Mouse (Mus musculus) hindbrain, embryonic 15.5 days (tissue): ENCODE measurements around the gene Med12l. TPM values are rescaled to one million over a fixed set of nuclear protein-coding genes. Genes with fewer than 3 reads are reported as not detected.
A peak's percentile ranks its signal among the peaks of the same experiment; 100 is the strongest.
"Not testable (repeated sequence)": the region's sequence is repeated elsewhere in the genome, so short reads cannot be mapped to it uniquely, and the experiment has no call there.

Experiments
- ATAC-seq: fragments of 200-750 bp; cut with Nextera tagmentation; 2 replicates; pipeline ENCODE4 v1.8.0; 2017; ENCODE audit warnings: low read depth, moderate number of reproducible peaks, moderate TSS enrichment; ENCODE audit not compliant: low FRiP score
- H3K27ac ChIP-seq: fragments of 300-500 bp; sonication (generic); replicated peaks from 2 replicates; pipeline ENCODE4 v1.5.1; 2015; ENCODE audit warnings: mild to moderate bottlenecking, inconsistent platforms
- H3K27me3 ChIP-seq: fragments of 300-500 bp; sonication (generic); 2 replicates; pipeline ENCODE4 v1.6.1; 2015; ENCODE audit warnings: control low read depth, inconsistent platforms
- H3K36me3 ChIP-seq: fragments of 300-500 bp; sonication (generic); 2 replicates; pipeline ENCODE4 v1.6.1; 2015; ENCODE audit warnings: control low read depth, inconsistent platforms
- H3K4me1 ChIP-seq: fragments of 300-500 bp; sonication (generic); replicated peaks from 2 replicates; pipeline ENCODE4 v1.6.1; 2015; ENCODE audit warnings: control low read depth, inconsistent platforms
- H3K4me2 ChIP-seq: fragments of 300-500 bp; sonication (generic); 2 replicates; pipeline ENCODE4 v1.6.1; 2015; ENCODE audit warnings: moderate library complexity, mild to moderate bottlenecking, inconsistent platforms
- H3K4me3 ChIP-seq: fragments of 300-500 bp; sonication (generic); 2 replicates; pipeline ENCODE4 v1.5.1; 2015; ENCODE audit warnings: mild to moderate bottlenecking, inconsistent platforms
- H3K9ac ChIP-seq: fragments of 300-500 bp; sonication (generic); 2 replicates; pipeline ENCODE4 v1.6.1; 2015; ENCODE audit warnings: inconsistent platforms
- H3K9me3 ChIP-seq: fragments of 300-500 bp; sonication (generic); 2 replicates; pipeline ENCODE4 v1.6.1; 2016; ENCODE audit warnings: control low read depth, inconsistent platforms
- WGBS: fragments of 180-500 bp; shearing (Covaris S2); methylation state at CpG from one replicate; pipeline ENCODE4 v1.1.7; 2015; 5-methylcytosine and 5-hydroxymethylcytosine counted together
- polyA plus RNA-seq: library from polyadenylated mRNA; unstranded; fragments of >200 nt; fragmentation: Nextera tagmentation; extraction: Ambion mirVana; gene quantifications from 2 replicates; pipeline ENCODE4 v1.2.1, GENCODE M21; 2015

The Med12l gene
- polyA plus RNA-seq, 1 experiment from 2014 or later = 4.2 TPM

DNA sequence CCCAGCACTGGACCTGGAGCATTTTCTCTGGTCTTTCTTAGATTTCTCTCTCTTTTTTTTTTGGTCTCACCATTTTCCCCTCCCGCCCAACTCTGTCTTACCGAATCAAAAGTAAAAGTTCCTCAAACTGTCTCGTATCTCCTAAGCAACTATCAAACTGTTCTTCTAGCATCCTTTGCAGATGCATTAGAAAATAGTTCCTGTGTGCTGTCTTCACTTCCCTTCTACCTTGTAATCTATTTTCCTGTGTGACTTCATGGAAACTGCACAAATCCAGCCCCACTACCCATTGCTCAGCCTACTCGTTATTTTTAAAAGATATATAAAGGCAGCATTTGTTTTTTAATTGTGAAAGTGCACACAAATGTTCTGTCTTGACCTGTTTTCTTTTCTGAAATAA, 126.3 kb downstream of the Med12l start:
- ATAC-seq = no peak
- H3K27me3 ChIP-seq = no peaks in the 10 kb centered on the region
- H3K36me3 ChIP-seq = no peaks in the 10 kb centered on the region
- no peak overlapping the region for H3K4me2 ChIP-seq
- no peaks in the 10 kb centered on the region for H3K4me1 ChIP-seq
- no peak overlapping the region for H3K9ac ChIP-seq
- no peak overlapping the region for H3K27ac ChIP-seq
- WGBS = 85% methylated on average over 4 of the region's 4 CpGs
- no peaks in the 10 kb centered on the region for H3K9me3 ChIP-seq
- H3K4me3 ChIP-seq = no peak overlapping the region

DNA sequence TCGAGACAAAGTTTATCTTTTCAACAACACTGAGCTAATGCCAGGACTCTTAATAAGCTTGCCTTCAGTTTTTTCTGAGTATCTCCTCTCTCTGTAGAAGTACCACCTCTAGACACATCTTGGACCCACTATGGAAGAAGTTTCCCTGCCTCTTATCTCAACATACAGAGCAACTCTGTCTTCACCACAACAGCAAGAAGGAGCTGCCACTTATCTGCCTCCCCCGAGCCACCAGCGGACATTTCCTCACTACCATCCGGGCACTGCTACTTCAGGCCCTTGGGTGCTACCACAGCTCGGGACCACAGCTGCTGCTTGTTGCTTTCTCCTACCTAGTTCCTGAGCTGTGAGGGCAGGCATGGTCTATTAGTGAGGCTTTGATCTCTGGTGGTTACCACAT, 127.6 kb downstream of the Med12l start:
- H3K4me1 ChIP-seq = no peaks in the 10 kb centered on the region
- no peak overlapping the region for H3K27ac ChIP-seq
- no peak overlapping the region for H3K4me3 ChIP-seq
- no peaks in the 10 kb centered on the region for H3K27me3 ChIP-seq
- WGBS = 92% methylated on average over 5 of the region's 5 CpGs
- H3K36me3 ChIP-seq = no peaks in the 10 kb centered on the region
- H3K4me2 ChIP-seq = no peak overlapping the region
- no peak for ATAC-seq
- H3K9ac ChIP-seq = no peak overlapping the region
- no peaks in the 10 kb centered on the region for H3K9me3 ChIP-seq

DNA sequence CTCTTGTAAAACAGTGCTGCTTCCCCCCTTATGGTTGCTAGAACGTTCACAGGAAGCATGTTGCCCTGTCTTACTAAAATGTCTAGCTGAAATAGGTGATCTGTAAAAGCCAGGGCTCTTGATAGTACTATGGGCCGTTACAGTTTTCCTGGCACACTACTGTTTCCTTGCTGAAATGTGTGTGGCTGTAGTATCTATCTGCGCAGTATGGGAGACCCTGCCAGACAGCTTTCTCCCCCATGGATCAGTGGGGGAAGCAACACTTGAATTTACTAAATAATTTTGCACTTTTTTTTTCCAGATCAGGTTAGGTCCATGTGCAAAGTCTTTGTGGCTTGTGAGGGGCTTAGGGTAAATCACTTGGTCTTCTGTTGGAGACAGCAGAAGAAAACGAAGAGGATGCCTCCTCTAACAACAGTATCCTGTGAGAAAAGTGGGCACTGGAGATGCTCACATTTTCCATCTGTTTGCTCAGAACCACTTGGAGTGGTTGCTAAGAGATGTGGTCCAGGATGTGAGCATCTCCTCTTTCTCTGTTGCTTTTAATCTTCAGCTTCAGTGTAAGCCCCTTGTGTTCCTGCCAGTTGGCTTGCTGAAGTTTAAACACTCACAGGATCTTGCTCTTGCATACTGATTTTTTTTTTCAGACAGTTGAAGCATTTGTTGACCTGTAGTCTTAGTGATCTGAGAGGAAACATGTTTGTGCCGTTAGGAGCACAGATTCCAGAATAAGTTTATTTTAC, 130.5 kb downstream of the Med12l start:
- ATAC-seq = peak; percentile 66
- H3K9me3 ChIP-seq = no peaks in the 10 kb centered on the region
- H3K9ac ChIP-seq = no peak overlapping the region
- peak overlapping the region; percentile 17; the same call in 1 of the 2 replicates for H3K27ac ChIP-seq
- WGBS = 82% methylated on average over 5 of the region's 5 CpGs
- no peaks in the 10 kb centered on the region for H3K4me1 ChIP-seq
- no peaks in the 10 kb centered on the region for H3K27me3 ChIP-seq
- H3K4me2 ChIP-seq = no peak overlapping the region
- H3K4me3 ChIP-seq = no peak overlapping the region
- no peaks in the 10 kb centered on the region for H3K36me3 ChIP-seq

DNA sequence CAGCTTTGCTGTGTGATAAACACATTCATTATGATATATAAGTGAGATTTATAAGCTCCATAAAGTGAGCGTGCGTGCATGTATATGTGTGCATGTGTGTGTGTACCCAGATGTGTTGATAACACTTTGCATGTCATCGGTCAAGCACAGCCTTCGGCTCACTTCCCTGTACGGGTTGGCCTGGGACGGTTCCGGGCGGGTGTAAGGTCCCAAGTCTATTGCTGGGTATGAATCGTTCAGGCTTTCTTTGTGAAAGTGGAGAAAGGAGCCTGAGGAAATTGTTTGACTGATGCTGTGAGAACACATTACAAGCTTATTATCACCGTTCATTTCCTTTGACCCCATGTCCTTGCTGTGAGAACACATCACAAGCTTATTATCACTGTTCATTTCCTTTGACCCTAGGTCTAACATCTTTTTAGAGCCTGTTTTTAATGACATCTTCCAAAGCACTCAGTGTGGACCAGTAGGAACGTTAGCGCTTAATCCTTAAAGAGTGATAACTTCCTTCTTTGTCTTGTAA, 133.4 kb downstream of the Med12l start:
- Histone ChIP-seq H3K9me3 (no peaks in the 10 kb centered on the region), H3K9ac (no peak overlapping the region), H3K27me3 (no peaks in the 10 kb centered on the region), H3K4me1 (no peaks in the 10 kb centered on the region), H3K36me3 (no peaks in the 10 kb centered on the region), H3K4me3 (no peak overlapping the region), H3K4me2 (no peak overlapping the region), H3K27ac (no peak overlapping the region)
- 59% methylated on average over 12 of the region's 12 CpGs for WGBS
- ATAC-seq = no peak

DNA sequence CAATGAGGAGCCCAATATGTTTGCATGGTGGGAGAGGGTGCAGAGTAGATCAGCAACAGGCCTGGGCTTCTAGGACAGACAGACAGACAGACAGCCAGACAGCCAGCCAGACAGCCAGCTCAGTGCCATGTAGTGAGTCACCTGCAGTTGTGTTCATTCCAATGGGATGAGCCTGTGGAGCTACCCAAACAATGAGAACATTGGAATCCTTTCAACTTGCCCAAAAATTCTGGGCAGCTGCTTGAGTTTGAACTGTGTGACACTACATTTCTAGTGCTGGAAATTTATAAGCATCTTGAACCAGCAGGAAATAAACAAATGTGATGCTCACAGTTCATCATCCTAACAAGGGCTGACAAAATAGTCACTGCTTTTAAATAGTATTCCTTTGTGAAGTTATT, 134.0 kb downstream of the Med12l start:
- Histone ChIP-seq H3K27ac (no peak overlapping the region), H3K36me3 (no peaks in the 10 kb centered on the region), H3K4me1 (no peaks in the 10 kb centered on the region), H3K27me3 (no peaks in the 10 kb centered on the region), H3K4me2 (no peak overlapping the region), H3K4me3 (no peak overlapping the region), H3K9ac (no peak overlapping the region), H3K9me3 (no peaks in the 10 kb centered on the region)
- no peak for ATAC-seq

DNA sequence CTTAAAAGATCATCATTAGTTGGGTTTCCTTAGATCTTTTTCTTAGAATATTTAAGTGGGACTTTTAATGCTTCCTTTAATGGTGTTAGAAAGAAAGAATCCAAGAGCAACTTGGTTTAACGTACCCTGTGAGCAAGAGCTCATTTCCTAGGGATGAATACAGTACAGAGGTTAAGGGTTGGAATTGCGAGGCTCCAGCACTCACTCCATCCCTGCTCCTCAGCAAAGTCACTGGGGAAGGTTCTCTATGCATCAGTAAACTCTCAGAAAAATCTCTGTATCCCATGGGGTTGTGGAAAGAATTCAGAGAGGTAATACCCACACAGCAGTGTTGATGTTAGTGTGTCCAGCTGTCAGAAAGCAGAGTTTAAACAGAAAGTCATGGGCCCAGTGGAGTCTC, 134.5 kb downstream of the Med12l start:
- H3K9ac ChIP-seq = no peak overlapping the region
- no peak overlapping the region for H3K4me2 ChIP-seq
- H3K27me3 ChIP-seq = no peaks in the 10 kb centered on the region
- H3K36me3 ChIP-seq = no peaks in the 10 kb centered on the region
- H3K4me1 ChIP-seq = no peaks in the 10 kb centered on the region
- no peak overlapping the region for H3K4me3 ChIP-seq
- no peak for ATAC-seq
- 90% methylated on average over 2 of the region's 2 CpGs for whole genome bisulfite sequencing
- no peak overlapping the region for H3K27ac ChIP-seq
- no peaks in the 10 kb centered on the region for H3K9me3 ChIP-seq

DNA sequence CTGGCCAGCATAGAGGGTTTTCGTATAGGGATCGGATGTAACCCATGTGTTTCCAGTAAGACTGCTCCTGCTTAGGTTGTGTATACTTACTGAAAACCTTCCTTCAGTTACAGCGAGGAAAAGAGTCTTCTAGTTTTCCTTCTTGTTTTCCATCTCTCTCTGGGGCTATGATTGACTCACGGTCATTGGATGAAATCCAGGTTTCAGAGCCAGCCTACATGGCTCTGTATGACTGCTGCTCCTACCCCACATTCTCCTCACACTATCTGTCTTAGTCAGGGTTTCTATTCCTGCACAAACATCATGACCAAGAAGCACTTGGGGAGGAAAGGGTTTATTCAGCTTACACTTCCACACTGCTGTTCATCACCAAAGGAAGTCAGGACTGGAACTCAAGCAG, 135.3 kb downstream of the Med12l start:
- 96% methylated on average over 4 of the region's 4 CpGs for WGBS
- H3K36me3 ChIP-seq, H3K4me3 ChIP-seq, H3K9me3 ChIP-seq, H3K27ac ChIP-seq, ATAC-seq, H3K4me1 ChIP-seq, H3K9ac ChIP-seq, H3K4me2 ChIP-seq, H3K27me3 ChIP-seq: not testable (repeated sequence)

DNA sequence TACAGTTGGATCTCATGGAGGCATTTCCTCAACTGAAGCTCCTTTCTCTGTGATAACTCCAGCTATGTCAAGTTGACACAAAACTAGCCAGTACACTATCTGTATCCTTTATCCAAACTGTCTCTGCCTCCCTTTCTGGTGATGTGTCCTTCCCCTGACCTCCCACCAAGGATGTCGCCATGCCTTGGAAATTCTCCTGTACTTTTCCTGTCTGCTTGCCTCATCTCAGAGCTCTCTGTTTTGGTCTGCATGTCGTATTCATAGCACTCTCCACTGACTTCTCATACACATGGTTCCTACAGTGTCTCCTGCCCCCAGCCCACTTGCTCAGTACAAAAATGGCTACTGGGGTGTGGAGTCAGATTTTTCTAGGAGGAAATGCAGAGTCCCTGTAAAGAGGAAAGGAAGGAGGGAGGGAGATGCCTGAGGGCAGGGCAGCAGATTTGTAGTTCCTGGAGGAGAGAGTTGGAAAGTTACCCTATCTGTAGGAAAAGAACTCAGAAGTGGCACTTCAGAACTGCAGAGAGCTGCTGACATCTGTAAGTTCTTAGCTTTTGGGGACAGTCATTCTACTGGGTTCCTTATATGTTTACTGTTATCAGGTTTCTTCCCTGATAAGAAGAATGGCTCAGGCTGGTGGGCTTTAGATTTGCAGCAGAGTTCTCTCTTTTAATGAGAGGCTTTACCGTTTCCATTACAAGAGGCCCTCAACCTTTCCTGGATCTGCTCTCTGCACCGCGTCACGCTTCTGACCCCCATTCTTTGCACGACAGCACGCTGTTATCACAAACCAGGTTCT, 136.1 kb downstream of the Med12l start:
- Histone ChIP-seq H3K9me3 (no peaks in the 10 kb centered on the region), H3K4me3 (no peak overlapping the region), H3K36me3 (no peaks in the 10 kb centered on the region), H3K4me2 (no peak overlapping the region), H3K4me1 (no peaks in the 10 kb centered on the region), H3K27me3 (no peaks in the 10 kb centered on the region), H3K9ac (no peak overlapping the region), H3K27ac (no peak overlapping the region)
- no peak for ATAC-seq
- 87% methylated on average over 8 of the region's 8 CpGs for WGBS

DNA sequence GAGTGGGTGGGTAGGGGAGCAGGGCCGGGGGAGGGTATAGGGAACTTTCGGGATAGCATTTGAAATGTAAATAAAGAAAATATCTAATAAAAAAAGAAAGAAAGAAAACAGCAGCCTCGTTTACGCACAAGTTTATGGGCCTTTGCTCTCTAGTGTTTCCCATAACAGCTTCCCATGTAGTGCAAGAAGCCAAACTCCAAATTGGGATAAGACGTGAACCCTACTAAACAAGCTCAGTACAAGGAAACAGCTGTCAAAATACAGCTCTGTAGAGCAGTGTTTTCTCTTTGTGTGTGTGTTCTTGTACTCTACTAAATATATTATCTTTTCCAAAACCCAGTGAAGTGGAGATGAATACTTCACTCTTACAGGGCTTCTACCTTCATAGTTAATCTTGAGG, 139.6 kb downstream of the Med12l start:
- WGBS = 89% methylated on average over 5 of the region's 5 CpGs
- Histone ChIP-seq H3K9ac (no peak overlapping the region), H3K4me1 (no peaks in the 10 kb centered on the region), H3K4me2 (no peak overlapping the region), H3K9me3 (no peaks in the 10 kb centered on the region), H3K4me3 (no peak overlapping the region), H3K36me3 (no peaks in the 10 kb centered on the region), H3K27me3 (no peaks in the 10 kb centered on the region), H3K27ac (no peak overlapping the region)
- ATAC-seq = no peak

DNA sequence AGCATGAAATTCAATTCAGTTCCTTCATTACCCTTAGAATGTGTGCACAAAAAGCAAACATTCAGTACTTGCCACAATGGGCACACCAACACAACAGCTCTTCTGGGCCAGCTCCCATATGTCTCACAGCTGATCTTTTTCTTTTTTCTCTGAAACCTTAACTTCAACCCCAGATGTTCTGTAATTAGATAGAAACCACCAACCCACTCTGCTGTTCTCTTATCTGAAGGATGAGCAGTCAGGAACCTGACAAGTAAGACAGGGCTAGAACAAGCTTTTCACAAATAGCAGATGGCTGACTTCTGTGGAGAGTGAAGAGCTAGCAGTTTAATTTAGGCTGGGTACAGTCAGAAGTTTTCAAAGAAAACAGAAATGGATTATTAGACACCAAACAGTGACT, 144.0 kb downstream of the Med12l start:
- Histone ChIP-seq H3K9me3 (no peaks in the 10 kb centered on the region), H3K4me3 (no peak overlapping the region), H3K27me3 (no peaks in the 10 kb centered on the region), H3K9ac (no peak overlapping the region), H3K27ac (no peak overlapping the region), H3K36me3 (no peaks in the 10 kb centered on the region), H3K4me1 (no peaks in the 10 kb centered on the region), H3K4me2 (no peak overlapping the region)
- ATAC-seq = no peak

DNA sequence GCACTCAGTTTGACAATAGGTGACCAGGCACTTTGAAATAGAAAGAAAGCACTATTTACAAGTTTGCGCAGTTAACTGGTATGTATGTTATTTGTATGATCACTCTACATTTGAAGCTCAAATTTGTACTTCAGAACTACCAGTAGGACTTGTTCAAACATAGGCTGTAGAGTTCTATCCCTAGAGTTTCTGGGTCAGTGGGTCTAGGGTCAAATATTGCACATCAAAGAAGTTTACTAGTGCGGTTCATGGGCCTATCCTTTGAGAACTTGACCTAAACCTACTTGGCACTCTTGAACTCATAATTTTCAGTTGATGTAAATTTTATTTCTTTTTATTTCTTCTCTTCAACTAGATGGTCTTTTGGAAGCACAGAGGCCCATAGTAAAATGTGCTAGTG, 145.0 kb downstream of the Med12l start:
- Histone ChIP-seq H3K4me1 (no peaks in the 10 kb centered on the region), H3K4me3 (no peak overlapping the region), H3K9me3 (no peaks in the 10 kb centered on the region), H3K4me2 (no peak overlapping the region), H3K36me3 (no peaks in the 10 kb centered on the region), H3K27ac (no peak overlapping the region), H3K27me3 (no peaks in the 10 kb centered on the region), H3K9ac (no peak overlapping the region)
- ATAC-seq = no peak
- 98% methylated on average over 2 of the region's 2 CpGs for WGBS

DNA sequence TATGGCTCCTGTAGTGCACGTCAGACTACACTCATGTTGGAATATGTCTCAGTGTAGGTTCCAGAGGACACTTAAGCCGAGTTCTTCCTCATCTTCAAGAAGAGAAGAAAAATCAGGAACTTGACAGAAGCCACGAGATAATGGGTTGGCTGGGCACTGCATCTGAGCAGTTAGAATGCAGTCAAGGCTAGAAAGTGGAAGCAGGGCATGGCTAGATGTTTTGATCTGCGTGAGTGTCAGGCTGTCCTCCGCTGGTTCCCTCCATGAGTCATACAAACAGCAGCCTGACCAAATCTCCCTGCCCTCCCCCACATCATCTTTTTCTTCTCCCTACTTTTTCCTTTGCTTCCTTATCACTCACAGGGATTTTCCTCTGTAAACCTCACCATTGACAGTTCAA, 147.8 kb downstream of the Med12l start, which contains the start of gene P2ry14:
TSS of gene P2ry14 (minus strand) at position 195 of the 400 bp plus-strand sequence.
- H3K9ac ChIP-seq = no peak within 1 kb of the TSS
- ATAC-seq = no peak
- 84% methylated on average over 5 of the region's 5 CpGs for WGBS
- no peaks in the 10 kb centered on the region for H3K36me3 ChIP-seq
- no peaks in the 10 kb centered on the region for H3K9me3 ChIP-seq
- no peaks in the 10 kb centered on the region for H3K27me3 ChIP-seq
- no peak within 1 kb of the TSS for H3K27ac ChIP-seq
- H3K4me1 ChIP-seq = no peaks in the 10 kb centered on the region
- H3K4me2 ChIP-seq = no peak within 1 kb of the TSS
- H3K4me3 ChIP-seq = no peak within 1 kb of the TSS
